In genomic region chr6:115609121-115609520, GRCm38 (mm10) we compare ENCODE assay signal across 9 mouse cellular contexts. TPM values are rescaled to one million over a fixed set of nuclear protein-coding genes. Genes with fewer than 3 reads are reported as not detected.
A peak's percentile ranks its signal among the peaks of the same experiment; 100 is the strongest.
DNase-seq lines count a peak whose midpoint lies in the region; ATAC-seq and TF ChIP-seq lines count a peak whose summit lies in the region.
"Had no signal": no experiment of that assay in that cellular context is flagged by ENCODE, and none has a peak within 500 bp of the region (broad histone marks: within the 10 kb centered on the region; RNA-seq: fewer than 3 reads in every experiment).

No protein-coding gene starts in this region.

- H3K4me2 ChIP-seq in forebrain, postnatal 0 days (ENCODE audit: low read depth), result no peak overlapping the region
- H3K4me2 ChIP-seq in forebrain, embryonic 12.5 days, result no peak overlapping the region
- H3K4me2 ChIP-seq: liver, embryonic 15.5 days had no signal

- peaks cover 48% of the 10 kb centered on the region for H3K36me3 ChIP-seq in forebrain, postnatal 0 days (ENCODE audit: insufficient read depth)
- H3K36me3 ChIP-seq in forebrain, embryonic 12.5 days (replicated peaks), result peaks cover 43% of the 10 kb centered on the region
- H3K36me3 ChIP-seq in spleen, adult 2 months (ENCODE audit: control insufficient read depth, insufficient read depth, low read length), result peaks cover 29% of the 10 kb centered on the region

- no peak overlapping the region for H3K9ac ChIP-seq in forebrain, postnatal 0 days
- no peak overlapping the region for H3K9ac ChIP-seq in forebrain, embryonic 12.5 days
- H3K9ac ChIP-seq: liver, embryonic 15.5 days had no signal

- no peak overlapping the region for H3K4me3 ChIP-seq in forebrain, postnatal 0 days (ENCODE audit: low read depth, low read length)
- H3K4me3 ChIP-seq in forebrain, embryonic 12.5 days (replicated peaks), result no peak overlapping the region
- H3K4me3 ChIP-seq in spleen, adult 2 months (ENCODE audit: extremely low read depth, insufficient read depth, insufficient read length), result no peak overlapping the region
- H3K4me3 ChIP-seq: liver, embryonic 15.5 days had no signal

- H3K27me3 ChIP-seq in forebrain, postnatal 0 days (ENCODE audit: insufficient read depth, low read length), result no peaks in the 10 kb centered on the region
- no peaks in the 10 kb centered on the region for H3K27me3 ChIP-seq in forebrain, embryonic 12.5 days
- H3K27me3 ChIP-seq in spleen, adult 2 months (ENCODE audit: control insufficient read depth, insufficient read depth, low read length), result no peaks in the 10 kb centered on the region
- H3K27me3 ChIP-seq: liver, embryonic 15.5 days had no signal

- H3K27ac ChIP-seq in forebrain, postnatal 0 days (ENCODE audit: low read depth, low read length), result no peak overlapping the region
- H3K27ac ChIP-seq in forebrain, embryonic 12.5 days, result no peak overlapping the region
- no peak overlapping the region for H3K27ac ChIP-seq in spleen, adult 2 months (ENCODE audit: insufficient read depth, low read length)
- H3K27ac ChIP-seq: liver, embryonic 15.5 days had no signal

- 75% methylated on average over 3 of the region's 3 CpGs for WGBS in forebrain, postnatal 0 days
- WGBS in forebrain, embryonic 12.5 days, result 65% methylated on average over 3 of the region's 3 CpGs
- WGBS in spleen, adult 2 months, result 89% methylated on average over 3 of the region's 3 CpGs

- peak; percentile 37 for DNase-seq in forebrain, postnatal 0 days
- no peak for DNase-seq in spleen, adult 2 months (ENCODE audit: low read depth in 1 of 2, low spot score in 2 of 2)
- no peak for DNase-seq in spleen, postnatal 36 days (ENCODE audit: low spot score in 2 of 2)
- DNase-seq in ovary, postnatal 10 days (ENCODE audit: low spot score), result no peak
- no peak for DNase-seq in adrenal gland, adult 18-20 months (ENCODE audit: low spot score in 2 of 2)
- no peak for DNase-seq in left cerebral cortex, postnatal 25 days (ENCODE audit: low spot score in 2 of 2)

- no peaks in the 10 kb centered on the region for H3K9me3 ChIP-seq in forebrain, postnatal 0 days (ENCODE audit: low read length)
- H3K9me3 ChIP-seq in forebrain, embryonic 12.5 days, result no peaks in the 10 kb centered on the region
- H3K9me3 ChIP-seq: liver, embryonic 15.5 days had no signal

- TF ChIP-seq CTCF in forebrain, postnatal 0 days (IDR thresholded peaks at IDR 0.05; ENCODE audit: low read depth), result peak; percentile 65
- peak; percentile 25; the same call in 1 of the 2 replicates for TF ChIP-seq CTCF in spleen, adult 2 months (IDR thresholded peaks at IDR 0.05; ENCODE audit: extremely low read depth, insufficient read depth, insufficient read length, insufficient replicate concordance)

- peak; percentile 27; the same call in 1 of the 2 replicates for ATAC-seq in forebrain, postnatal 0 days
- no peak for ATAC-seq in forebrain, embryonic 12.5 days (ENCODE audit: low FRiP score)
- ATAC-seq in inflammation-experienced regulatory T-cells, adult 6 months, result peak; percentile 60

- H3K4me1 ChIP-seq in forebrain, postnatal 0 days (ENCODE audit: insufficient read depth), result no peaks in the 10 kb centered on the region
- H3K4me1 ChIP-seq in forebrain, embryonic 12.5 days, result 0 out of 2 replicates have a peak, but pooled peaks cover 5% of the 10 kb centered on the region
- H3K4me1 ChIP-seq in spleen, adult 2 months (ENCODE audit: control insufficient read depth, insufficient read depth, insufficient read length), result no peaks in the 10 kb centered on the region
- H3K4me1 ChIP-seq: liver, embryonic 15.5 days had no signal

- no peak for TF ChIP-seq POLR2A in spleen, adult 2 months (IDR thresholded peaks at IDR 0.05; ENCODE audit: low read depth, low read length)

- intact Hi-C loops in left cerebral cortex, postnatal 25 days (cut with DNase I), result no loop called here

RNA-seq across cellular contexts. Expression of gene Mkrn2, which starts 7.4 kb away (rescaled TPM):
- 25.4 and 28.2 TPM in 2 replicates for total RNA-seq in forebrain, postnatal 0 days (2014; rRNA removed)
- polyA plus RNA-seq in forebrain, postnatal 0 days (2015; fragmentation: Nextera tagmentation; extraction: Ambion mirVana), result 43.7 and 46.0 TPM in 2 replicates
- 26.5 and 28.2 TPM in 2 replicates for polyA plus RNA-seq in forebrain, embryonic 12.5 days (2016; fragmentation: Nextera tagmentation; extraction: Ambion mirVana)
- 42.8 and 63.7 TPM in 2 replicates for polyA plus RNA-seq in spleen, adult 2 months (2012; rRNA removed)
- polyA plus RNA-seq in inflammation-experienced regulatory T-cells, adult 6 months (2017; shearing (Covaris generic)), result 10 to 100 TPM; 35.2 to 43.6 (median 37.2) TPM
- total RNA-seq in adrenal gland, adult 18-20 months (2021), result 10 to 100 TPM; 34.8 to 37.9 TPM
- total RNA-seq in left cerebral cortex, postnatal 25 days (2021), result 10 to 100 TPM; 33.2 to 36.7 TPM

RNA-seq across cellular contexts. Expression of gene Mkrn2os, which starts 16.7 kb away (rescaled TPM):
- total RNA-seq in forebrain, postnatal 0 days (2014; rRNA removed), result 0.38 TPM in 1 of 2 replicates, not detected in the other
- 0.34 and 0.35 TPM in 2 replicates for polyA plus RNA-seq in forebrain, postnatal 0 days (2015; fragmentation: Nextera tagmentation; extraction: Ambion mirVana)
- polyA plus RNA-seq in forebrain, embryonic 12.5 days (2016; fragmentation: Nextera tagmentation; extraction: Ambion mirVana), result 0.28 and 0.32 TPM in 2 replicates
- 0.09 and 0.23 TPM in 2 replicates for polyA plus RNA-seq in spleen, adult 2 months (2012; rRNA removed)
- under 1 TPM in 2 of 3 experiments, not detected in 1; 0.48 to 0.52 TPM for polyA plus RNA-seq in inflammation-experienced regulatory T-cells, adult 6 months (2017; shearing (Covaris generic))
- total RNA-seq in adrenal gland, adult 18-20 months (2021), result not detected
- total RNA-seq in left cerebral cortex, postnatal 25 days (2021), result not detected
